Mouse (Mus musculus): ENCODE data around the gene Arhgap35.
"Not testable (repeated sequence)": the region's sequence is repeated elsewhere in the genome, so short reads cannot be mapped to it uniquely, and the experiment has no call there.

Arhgap35 gene

DNA sequence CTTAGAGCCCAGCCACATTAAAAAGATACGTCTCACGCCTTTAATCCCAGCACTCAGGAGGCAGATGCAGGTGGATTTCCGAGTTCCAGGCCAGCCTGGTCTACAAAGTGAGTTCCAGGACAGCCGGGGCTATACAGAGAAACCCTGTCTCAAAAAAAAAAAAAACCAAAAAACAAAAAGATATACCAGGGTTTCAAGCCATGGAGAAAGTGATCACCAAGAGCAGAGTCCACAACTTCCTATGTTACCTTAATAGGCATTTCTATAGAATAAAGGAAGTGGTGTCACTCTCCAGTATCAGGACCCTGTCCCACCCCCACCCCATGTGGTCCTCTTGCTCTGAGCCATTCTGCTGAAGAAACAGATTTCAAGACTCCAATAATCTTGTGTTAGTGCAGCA lies 8.0 kb downstream of the Arhgap35 start:
- DNase-seq (ENCODE audit: low read depth, low spot score) = not testable (repeated sequence)

DNA sequence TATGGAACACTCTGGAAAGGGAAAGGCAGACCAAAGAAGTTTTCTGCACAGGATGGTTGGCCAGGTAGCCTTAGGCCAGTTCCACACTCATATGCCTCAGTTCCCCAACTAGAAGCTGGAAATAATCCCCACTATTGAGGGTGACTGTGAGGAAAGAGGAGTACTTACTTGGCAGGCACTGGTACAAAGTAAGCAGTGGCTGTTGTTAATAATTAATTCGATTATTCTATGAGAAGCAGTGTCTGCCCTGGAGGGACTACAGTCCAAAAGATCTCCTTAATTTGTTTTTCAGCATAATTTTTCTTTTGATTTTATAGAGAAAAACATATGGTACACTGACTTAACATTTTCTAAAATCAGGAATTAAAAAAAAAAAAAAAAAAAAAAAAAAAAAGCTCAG lies 10.7 kb downstream of the Arhgap35 start:
- DNase-seq (ENCODE audit: low read depth, low spot score) = no peak

DNA sequence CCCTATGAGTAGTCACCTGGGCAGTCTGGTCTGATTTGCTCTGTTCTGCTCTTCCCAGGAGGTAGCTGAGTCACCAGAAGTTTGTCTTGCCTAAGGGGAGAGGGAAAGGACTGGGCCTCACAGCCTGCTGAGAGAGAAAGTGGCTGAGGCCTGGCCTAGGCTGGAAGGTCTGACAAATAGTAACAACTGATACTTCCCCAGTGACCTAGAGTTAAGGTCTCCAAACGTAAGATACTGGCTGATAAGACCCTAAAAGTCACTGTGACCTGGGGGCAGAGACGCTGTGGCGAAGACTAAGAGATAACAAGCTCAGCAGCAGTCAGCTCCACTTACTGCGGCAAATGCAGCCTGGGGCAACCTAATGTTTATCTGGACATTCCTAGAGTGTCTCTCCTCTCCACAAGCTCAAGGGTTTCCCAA lies 13.1 kb downstream of the Arhgap35 start:
- DNase-seq (ENCODE audit: low read depth, low spot score) = no peak

DNA sequence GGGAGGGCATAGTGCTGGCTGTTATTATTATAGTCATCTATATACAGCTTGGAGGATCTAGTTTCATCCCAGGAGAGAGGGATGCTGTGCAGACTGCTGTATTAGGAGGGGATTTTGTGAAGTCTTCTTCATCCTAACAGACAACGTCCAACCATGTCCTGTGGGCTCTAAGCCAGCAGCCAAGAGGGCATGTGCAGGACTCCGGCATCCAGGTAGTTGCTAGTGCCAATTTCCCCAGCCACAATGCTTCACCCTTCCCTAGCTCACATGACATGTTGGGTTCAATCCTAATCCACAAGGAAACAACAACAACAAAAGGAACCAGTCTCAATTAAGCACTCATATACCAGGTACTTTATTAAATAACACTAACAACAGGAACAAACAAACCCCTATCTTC lies 15.8 kb downstream of the Arhgap35 start:
- DNase-seq (ENCODE audit: low read depth, low spot score) = no peak

DNA sequence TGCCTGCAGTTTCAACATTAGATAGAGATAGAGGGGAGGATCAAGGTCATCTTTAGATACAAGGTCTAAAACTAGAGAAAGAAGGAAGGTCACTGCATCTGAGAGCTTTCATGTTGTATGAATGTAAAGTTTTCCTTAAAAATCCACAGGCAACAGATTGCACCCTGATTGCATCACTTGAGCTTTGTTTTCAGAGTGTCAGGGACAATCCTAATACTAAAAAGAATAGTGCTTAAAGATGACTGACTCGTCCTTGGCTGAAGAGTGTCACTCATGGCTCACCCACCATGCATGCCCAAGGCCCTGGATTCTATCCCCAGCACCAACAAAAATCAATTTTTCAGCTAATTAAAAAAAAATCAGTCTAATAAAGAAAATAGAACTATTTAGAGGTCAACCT lies 23.5 kb downstream of the Arhgap35 start:
- DNase-seq (ENCODE audit: low read depth, low spot score) = no peak

DNA sequence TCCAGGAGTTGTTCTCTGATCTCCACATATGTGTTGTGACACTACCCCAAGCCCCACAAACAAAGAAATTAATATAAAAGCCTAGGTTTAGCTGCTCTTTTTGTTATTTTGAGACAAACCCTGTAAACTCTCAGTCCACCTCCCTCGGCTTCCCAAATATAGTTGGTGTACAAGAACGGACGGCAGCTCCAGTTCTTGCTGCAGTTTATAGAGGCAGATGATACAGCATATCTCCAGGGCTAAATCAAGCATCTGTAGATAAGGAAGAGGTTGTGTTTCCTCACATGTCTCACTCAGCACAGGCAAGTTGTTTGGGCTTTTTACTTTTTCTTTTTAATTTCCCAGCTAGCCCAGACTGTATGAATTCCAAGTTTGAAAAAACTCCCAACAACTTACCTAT lies 27.1 kb downstream of the Arhgap35 start:
- DNase-seq (ENCODE audit: low read depth, low spot score) = no peak

DNA sequence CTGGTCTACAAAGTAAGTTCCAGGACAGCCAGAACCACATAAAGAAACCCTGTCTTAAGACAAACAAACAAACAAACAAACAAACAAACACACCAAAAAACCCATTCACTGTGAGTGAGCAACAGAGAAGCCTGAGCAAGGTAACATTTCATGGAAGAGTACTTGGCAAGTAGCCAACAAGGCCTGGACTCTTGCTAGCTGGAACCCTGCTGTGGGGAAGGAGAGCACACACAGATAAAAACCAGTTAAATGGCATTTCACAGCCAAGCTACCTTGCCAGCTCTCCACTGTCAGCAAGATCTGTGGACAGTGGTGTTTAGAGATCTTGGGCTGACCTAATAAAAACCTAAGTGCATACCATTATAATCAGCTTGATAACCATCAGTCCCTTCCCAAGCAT lies 30.4 kb downstream of the Arhgap35 start:
- DNase-seq (ENCODE audit: low read depth, low spot score) = no peak

DNA sequence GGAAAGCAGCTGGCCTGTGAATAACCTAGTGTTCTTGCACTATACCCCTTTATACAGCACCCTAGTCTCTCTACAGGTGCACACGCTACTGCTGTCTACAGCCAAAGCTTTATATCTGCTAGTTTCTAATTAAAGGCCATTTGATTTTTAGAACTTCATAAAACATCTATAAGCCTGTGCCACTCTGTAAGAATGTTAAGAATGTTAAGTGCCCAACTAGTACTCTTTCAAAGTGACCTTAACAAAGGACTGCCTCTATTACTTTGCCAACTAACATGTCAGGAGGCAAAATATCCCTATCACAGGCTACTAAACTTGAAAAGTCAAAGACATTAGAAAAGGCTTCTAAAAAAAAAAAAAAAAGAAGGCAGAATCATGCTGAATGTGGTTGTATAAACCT lies 31.0 kb downstream of the Arhgap35 start:
- no peak for DNase-seq (ENCODE audit: low read depth, low spot score)

DNA sequence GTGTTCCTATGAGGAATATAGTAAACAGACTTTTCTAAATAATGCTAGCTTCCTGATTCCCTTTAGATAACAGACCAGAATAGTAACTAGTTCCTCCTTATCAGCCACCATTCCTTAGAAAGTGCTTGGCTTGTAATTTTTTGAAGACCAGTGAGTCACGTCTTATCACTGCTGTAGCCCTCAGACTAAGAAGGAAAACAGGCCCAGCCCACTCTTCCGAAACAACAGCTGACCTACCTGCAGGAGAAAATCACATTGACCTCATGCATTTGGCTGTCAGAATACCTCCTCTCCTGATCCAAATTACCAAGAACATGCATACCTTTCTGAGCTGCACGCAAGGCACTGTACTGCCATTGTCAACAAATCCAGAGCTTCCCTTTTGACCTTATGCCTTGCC lies 32.5 kb downstream of the Arhgap35 start:
- no peak for DNase-seq (ENCODE audit: low read depth, low spot score)

DNA sequence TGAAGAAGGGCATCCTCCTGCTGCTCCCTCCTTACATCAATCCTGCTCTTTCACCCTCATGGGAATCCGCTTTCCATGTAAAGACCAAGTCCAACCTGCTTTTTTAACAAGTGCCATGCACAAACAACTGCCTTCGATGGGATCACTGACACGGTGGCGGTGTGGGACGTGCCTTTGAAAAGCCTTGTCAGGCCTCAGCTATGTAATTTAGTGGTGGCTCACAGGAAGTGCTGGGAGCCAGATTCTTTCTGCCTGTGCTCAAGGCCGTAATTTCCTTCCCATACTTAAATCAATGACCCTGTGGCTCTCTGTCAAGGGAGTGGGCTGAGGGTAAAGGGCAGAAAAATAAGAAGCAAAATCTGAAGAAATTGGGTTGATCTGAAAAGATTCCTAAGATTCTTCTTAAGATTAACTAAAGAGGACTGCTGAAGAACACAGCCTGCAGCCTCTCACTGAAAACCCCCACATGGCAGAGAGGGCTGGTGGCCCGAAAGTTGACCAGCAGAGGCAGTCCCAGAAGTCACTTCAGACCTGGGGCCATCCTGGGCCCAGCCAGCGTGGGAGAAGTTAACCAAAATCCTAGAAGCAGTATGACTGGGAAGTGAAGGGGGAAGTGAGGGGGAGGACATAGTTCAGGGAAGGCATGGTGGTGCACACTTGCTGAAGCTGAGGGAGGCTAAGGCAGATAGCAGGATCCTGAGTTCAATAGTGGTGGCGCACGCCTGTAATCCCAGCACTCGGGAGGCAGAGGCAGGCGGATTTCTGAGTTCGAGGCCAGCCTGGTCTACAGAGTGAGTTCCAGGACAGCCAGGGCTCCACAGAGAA lies 33.3 kb downstream of the Arhgap35 start:
- peak; percentile 2 for DNase-seq (ENCODE audit: low read depth, low spot score)

DNA sequence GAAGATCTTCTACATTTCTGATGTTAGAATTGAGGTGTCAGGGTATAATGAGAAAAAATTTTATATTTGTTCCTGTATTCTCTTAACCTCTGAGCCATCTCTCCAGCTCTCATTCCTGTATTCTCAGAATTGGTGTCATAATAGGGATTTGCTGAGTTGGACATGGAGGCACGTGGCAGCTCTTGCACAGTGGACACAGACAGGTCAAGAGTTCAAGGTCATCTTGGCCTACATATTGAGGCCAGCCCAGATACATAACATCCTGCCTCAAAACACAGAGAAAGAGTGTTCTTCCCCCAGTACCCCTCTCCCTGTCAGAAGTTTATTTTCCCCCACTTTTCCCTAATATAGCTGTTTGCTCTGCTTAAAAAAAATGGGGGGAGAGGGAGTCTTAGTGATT lies 38.1 kb downstream of the Arhgap35 start:
- DNase-seq (ENCODE audit: low read depth, low spot score) = no peak

DNA sequence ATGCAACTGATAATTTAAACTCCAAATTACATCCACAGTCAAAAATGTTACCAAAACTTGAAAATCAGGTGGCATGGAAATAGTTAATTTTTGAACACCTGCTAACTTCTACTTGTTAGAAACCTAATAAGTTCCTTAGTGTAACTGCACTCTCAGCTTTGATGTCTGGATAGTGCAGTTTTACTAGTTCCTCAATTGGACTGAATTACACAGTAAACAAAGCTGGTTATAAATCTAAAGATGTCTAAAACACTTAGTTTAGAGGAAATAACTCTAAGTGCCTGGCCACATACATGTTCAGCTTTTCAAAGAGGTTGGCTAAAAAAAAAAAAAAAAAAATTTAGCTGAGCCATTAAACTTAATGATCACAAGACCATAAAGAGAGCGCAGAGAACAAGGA lies 43.6 kb downstream of the Arhgap35 start:
- no peak for DNase-seq (ENCODE audit: low read depth, low spot score)

DNA sequence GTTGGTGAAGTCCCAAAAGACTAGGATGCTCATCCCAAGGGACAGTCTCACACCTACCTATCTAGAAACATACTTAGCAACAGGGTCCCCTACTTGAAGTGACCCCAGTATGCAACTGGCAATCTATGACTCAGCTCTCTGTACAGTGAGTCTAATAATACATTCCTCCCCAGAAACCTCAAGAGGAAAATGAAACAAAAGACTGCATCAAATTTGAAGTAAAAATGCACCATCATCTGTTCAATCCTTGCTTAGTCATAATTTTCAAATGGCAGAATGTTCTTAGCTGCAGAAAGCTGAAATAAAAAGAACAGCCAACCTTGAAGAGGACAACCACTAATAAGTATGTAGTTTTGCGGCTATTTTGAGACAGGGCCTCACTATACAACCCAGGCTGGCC lies 44.1 kb downstream of the Arhgap35 start:
- DNase-seq (ENCODE audit: low read depth, low spot score) = no peak

DNA sequence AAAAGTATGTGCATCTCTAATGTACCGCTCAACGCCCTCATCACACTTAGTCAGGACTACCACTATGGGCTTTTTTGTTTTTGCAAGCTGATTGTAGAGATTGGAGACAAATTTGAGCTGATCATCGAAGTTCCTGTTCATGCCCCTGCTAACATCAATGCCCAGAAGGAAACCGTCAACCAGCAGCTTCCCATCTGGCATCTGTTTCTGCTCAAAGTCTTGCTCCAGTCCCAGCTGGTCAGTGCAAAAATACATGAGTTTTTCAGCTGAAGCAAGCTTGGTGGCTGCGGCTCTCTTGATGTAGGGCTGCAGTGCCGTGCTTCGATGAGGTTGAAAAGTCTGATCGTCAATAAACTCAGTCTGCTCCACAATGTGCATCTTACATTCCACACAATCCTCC lies 50.3 kb downstream of the Arhgap35 start:
- no peak for DNase-seq (ENCODE audit: low read depth, low spot score)

DNA sequence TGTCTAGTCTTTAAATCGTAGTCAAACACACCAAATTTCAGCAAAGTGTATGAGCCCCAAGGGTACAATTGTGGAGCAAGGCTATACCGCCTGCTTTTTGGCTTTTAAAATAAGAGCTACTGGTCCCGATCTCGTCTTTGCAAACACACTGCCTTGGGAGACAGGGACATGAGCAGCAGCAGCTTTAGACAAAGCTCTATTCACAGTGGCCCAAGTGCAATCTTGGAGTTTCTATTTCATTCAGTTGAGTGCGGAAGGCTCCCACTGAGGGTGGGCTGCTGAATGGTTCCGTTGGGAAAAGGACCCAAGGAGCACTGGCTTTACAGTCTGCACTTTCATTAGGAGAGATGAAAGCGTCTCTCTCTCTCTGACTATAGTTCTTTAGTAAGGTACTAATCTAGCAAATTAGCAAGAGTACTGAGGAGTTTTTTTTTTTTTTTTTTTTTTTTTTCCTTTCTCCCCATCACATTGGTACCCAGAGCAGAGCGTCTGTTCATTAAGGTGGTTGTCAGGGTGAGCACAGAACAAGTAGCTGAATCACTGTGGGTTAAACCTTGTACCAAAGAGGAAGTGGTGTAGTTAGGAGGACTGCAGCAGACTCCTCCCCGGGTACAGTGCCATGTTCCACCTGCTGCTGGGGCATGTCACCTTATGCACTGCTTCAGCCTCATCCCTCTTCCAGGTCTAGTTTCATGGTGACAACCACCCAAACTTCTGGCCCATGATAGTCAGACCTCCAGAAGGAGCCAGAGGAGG lies 56.8 kb downstream of the Arhgap35 start:
- DNase-seq (ENCODE audit: low read depth, low spot score) = peak; percentile 6

DNA sequence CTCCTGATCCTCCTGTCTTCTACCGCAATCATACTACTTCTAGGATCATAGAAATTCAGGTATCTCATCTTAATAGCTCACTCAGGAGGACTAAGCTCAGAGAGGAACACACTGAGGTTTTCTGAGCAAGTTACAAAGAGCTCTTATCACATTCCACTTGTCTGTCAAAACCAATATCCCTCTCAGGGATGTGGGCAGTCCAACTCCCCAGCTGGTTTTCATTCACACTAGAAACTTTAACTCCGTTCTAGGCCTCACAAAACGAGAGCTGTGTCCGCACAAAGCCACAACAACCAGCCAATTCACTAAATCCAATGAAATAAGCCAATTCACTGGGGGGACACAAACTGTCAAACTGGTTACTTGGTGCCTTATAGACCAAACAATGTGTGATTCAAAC lies 57.5 kb downstream of the Arhgap35 start:
- no peak for DNase-seq (ENCODE audit: low read depth, low spot score)

DNA sequence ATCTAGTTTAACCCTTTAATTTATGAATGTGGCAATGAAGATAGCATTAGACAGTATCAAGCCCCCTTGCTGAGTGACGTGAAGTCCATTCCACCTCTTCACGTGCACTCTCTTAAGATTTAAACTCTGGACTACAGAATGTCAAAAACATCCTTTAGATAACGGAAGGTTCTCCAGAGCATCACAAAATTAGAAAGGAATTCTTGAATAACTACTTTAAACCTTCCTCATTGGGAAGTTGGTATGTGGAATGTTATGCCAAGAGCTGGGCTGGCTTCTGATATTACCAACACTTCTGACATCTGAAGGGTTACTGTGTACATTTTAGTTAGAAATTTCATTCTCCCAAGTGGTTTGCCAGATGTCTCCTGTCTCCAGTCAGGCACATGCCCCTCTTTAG lies 60.6 kb downstream of the Arhgap35 start:
- DNase-seq (ENCODE audit: low read depth, low spot score) = no peak

DNA sequence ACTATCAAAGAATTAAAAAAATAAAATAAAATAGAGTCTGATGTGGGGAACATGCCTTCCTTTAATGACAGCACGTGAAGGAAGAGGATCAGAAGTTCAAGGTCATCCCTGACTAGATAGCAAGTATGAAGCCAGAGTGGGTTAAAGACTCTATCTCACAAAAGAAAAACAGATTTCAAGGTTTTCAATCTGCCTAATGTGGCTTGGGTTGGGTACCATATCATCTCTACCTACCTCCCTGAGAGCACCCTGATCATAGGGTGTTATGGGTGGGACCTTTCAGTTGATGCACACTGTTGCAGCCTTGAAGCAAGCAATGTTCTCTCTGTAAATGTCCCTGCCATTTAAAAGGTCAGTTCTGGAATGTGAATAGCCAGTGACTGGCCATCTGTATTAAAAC lies 63.2 kb downstream of the Arhgap35 start:
- no peak for DNase-seq (ENCODE audit: low read depth, low spot score)

DNA sequence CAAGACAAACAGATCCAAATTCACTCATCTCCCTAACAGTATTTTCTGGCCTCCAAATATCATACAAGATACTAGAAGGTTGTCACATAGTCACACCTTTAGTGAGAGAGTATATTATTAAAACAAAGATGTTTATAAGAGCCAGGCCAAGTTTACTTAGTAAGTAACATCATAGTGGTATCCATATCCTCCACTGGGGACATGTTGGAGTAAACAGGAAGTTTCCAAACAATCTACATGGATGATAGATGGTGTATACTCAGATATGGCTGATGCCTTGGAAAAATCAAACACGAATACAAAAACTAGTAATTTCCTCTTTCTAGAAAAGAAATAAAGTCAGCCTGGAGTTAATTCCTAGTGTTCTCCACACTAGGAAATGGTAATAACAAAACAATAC lies 65.5 kb downstream of the Arhgap35 start:
- no peak for DNase-seq (ENCODE audit: low read depth, low spot score)

DNA sequence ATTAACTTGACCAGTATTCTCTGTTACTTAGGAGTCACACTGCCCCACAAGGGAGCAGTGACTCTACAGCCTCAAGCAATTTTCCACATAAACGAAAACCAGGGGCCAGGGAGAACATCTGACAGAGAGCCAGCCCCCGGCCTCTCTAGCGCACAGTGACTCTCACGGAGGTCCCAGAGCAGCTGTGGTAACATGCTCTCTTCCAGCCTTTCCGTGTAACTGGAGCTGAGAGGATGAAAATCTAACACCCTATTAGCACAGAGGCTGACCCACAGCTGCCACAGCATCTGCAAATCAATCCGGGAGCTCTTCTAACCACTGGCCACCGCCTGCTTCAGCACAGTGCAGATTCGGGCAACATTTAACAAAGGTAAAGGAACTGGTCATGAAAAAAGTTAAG lies 70.0 kb downstream of the Arhgap35 start:
- DNase-seq (ENCODE audit: low read depth, low spot score) = no peak

DNA sequence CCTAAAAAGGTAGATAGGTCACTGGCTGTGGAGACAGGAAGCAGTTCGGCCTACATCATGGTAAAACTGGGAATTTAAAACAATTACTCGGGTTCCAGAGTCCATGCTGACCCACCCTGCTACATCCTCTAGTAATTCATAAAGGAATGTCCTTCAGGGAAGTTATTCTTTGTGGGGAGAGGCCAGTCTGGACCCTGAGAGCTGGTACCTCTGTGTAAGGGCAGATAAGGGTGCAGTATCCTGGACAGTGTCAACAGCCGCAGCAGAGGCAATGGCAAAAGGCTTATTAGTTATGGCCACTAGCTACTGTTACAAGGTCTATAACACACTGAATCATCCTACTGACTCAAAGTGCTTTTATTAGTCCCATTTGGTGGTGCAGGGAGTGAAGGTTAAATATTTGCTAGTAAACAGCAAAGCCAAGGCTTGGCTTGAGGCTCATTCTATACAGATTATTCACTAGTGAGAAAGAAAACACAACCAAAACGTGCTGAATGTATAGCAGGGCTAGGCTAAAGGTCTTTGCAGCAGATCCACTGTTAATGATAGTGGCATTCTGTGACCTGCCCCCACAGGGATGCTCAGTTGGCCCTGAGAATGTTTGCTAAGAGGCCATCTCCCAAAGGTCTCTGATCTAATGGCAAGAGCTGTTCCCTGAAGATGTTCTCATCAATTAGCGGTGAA lies 77.4 kb downstream of the Arhgap35 start:
- no peak for DNase-seq (ENCODE audit: low read depth, low spot score)

DNA sequence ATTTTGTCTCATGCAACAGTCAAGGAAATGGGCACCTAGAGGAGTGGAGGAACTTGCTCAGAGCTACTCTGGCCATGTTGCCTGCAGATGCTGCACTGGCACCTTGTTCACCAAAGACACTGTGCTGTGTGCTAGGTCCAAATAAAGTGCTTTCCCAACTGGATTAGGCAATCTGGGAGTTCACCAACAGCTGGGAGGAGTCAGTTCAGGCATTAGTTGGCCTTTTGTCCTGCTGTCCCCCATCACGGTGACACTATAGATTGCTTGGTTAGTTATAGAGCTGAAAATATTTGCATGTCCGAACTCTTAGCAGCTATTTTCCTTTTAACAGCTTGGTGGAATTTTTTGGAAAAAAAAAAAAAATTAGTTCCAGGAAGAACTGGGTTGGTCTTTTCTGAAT lies 88.8 kb downstream of the Arhgap35 start:
- DNase-seq (ENCODE audit: low read depth, low spot score) = no peak

DNA sequence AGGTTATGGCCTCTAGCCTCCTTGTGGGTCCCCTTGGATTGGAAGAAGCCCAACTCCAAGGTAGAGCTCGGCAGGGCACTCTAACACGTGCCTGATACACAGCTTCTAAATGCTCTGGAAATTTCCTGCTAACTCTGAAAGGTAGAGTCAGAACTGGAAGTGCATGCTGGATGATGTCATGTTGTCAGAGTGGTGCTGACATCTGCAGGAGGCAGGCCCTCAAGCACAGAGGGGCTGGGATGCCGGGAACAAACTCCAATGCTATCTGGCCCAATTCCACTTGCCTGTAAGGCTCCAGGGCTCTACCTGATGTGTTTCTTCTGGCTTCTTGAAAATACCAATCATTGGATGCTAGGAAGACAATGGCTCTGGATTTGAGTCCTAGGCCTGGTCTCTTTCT lies 89.3 kb downstream of the Arhgap35 start:
- DNase-seq (ENCODE audit: low read depth, low spot score) = no peak
